In the genomic region with DNA sequence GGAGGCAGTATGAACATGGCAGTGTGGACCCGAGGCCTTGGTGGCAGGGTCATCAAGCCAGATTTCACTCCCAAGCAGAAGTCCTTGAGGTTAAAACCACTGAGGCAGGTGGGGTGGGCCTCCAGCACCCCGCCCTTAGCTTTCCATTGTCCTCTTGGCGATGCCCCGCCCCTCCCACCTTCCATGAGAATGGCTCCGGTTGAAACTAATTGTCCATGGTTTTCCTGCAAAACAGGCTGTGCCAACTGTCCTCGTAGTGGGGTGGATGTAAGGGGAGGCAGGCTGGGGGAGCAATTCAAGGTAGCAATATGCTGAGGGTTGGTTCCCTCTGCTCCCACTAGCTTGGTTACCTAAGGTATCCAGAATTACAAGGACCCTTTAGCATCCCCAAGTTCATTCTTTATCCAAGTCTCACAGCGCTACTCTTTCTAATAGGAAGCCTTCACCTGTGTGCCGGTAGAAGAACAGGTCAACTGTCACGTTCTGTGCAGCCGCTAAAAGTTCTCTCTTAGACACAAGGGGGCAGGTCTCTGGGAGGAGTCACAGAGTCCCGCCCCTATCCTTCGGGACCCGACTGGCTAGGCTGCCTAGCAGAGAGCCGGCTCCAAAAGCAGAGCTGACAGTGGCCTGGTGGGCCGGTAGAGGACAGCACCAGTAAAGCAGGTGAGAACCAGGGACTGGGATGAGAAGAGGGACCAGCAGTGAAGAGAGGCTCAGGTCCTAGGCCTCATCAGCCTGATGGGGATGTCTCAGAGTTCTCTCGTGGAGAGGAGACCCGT, we compare ENCODE assay signal across 9 mouse cellular contexts. TPM values are rescaled to one million over a fixed set of nuclear protein-coding genes. Genes with fewer than 3 reads are reported as not detected.
A peak's percentile ranks its signal among the peaks of the same experiment; 100 is the strongest.
DNase-seq lines count a peak whose midpoint lies in the region; ATAC-seq lines count a peak whose summit lies in the region.
"Had no signal": no experiment of that assay in that cellular context is flagged by ENCODE, and none has a peak within 500 bp of the region (broad histone marks: within the 10 kb centered on the region; RNA-seq: fewer than 3 reads in every experiment).

No protein-coding gene starts in this region.

- H3K27ac ChIP-seq in heart, embryonic 11.5 days (ENCODE audit: low read depth, low read length): no peak overlapping the region
- H3K27ac ChIP-seq in embryonic facial prominence, embryonic 14.5 days (replicated peaks; ENCODE audit: low read depth, low read length): no peak overlapping the region

- DNase-seq in heart, postnatal 14 days: no peak
- peak; percentile 61 for DNase-seq in embryonic facial prominence, embryonic 14.5 days (ENCODE audit: low spot score)
- DNase-seq in kidney, adult 9 months: peak; percentile 41
- DNase-seq in lung, postnatal 10 days: peak; percentile 49
- DNase-seq in testis, postnatal 14 days (ENCODE audit: low spot score): peak; percentile 29
- no peak for DNase-seq in urinary bladder, postnatal 36 days (ENCODE audit: low spot score in 2 of 2)
- DNase-seq in ovary, postnatal 10 days (ENCODE audit: low spot score): no peak

- ATAC-seq in heart, embryonic 11.5 days (replicated peaks; ENCODE audit: insufficient number of reproducible peaks, low FRiP score, low TSS enrichment): 0 out of 2 replicates have a peak, but pooled peaks have one; percentile 56
- peak; percentile 93 for ATAC-seq in embryonic facial prominence, embryonic 14.5 days (ENCODE audit: low read depth)
- ATAC-seq: Patski had no signal

- H3K27me3 ChIP-seq in heart, embryonic 11.5 days (ENCODE audit: control insufficient read depth, insufficient read depth, low read length): peaks cover 27% of the 10 kb centered on the region
- peaks cover 4% of the 10 kb centered on the region; the same call in 1 of the 2 replicates for H3K27me3 ChIP-seq in embryonic facial prominence, embryonic 14.5 days (replicated peaks; ENCODE audit: control insufficient read depth, insufficient read depth, low read length)
- H3K27me3 ChIP-seq: Patski had no signal

- no peaks in the 10 kb centered on the region for H3K36me3 ChIP-seq in heart, embryonic 11.5 days (ENCODE audit: control insufficient read depth, insufficient read depth, low read length)
- no peaks in the 10 kb centered on the region for H3K36me3 ChIP-seq in embryonic facial prominence, embryonic 14.5 days (ENCODE audit: control insufficient read depth, insufficient read depth, low read length)

- H3K9ac ChIP-seq in heart, embryonic 11.5 days (ENCODE audit: low read depth, low read length): no peak overlapping the region
- H3K9ac ChIP-seq in embryonic facial prominence, embryonic 14.5 days (ENCODE audit: low read depth, low read length): no peak overlapping the region

- H3K4me2 ChIP-seq in heart, embryonic 11.5 days: peak overlapping the region; percentile 55
- H3K4me2 ChIP-seq in embryonic facial prominence, embryonic 14.5 days (ENCODE audit: low read depth, low read length): peak overlapping the region; percentile 36

- no peaks in the 10 kb centered on the region for H3K9me3 ChIP-seq in heart, embryonic 11.5 days (replicated peaks; ENCODE audit: control insufficient read depth, low read length)
- H3K9me3 ChIP-seq in embryonic facial prominence, embryonic 14.5 days (ENCODE audit: control insufficient read depth, low read length): no peaks in the 10 kb centered on the region

- WGBS in heart, embryonic 11.5 days (ENCODE audit: insufficient replicate concordance): 17% methylated on average over 17 of the region's 17 CpGs
- 10% methylated on average over 17 of the region's 17 CpGs for WGBS in embryonic facial prominence, embryonic 14.5 days

- H3K4me1 ChIP-seq in heart, embryonic 11.5 days (ENCODE audit: control insufficient read depth, insufficient read depth, low read length): no peaks in the 10 kb centered on the region
- H3K4me1 ChIP-seq in embryonic facial prominence, embryonic 14.5 days (ENCODE audit: control insufficient read depth, insufficient read depth, low read length): no peaks in the 10 kb centered on the region

- intact Hi-C loops in heart, postnatal 14 days (cut with DNase I): no loop called here

- no peak overlapping the region for H3K4me3 ChIP-seq in heart, embryonic 11.5 days (ENCODE audit: low read depth, low read length)
- H3K4me3 ChIP-seq in embryonic facial prominence, embryonic 14.5 days (ENCODE audit: low read depth, low read length): 0 out of 2 replicates have a peak overlapping the region, but pooled peaks have one; percentile 4

RNA-seq across cellular contexts. Expression of gene Psmb7, which starts 25.1 kb away (rescaled TPM):
- 254 and 263 TPM in 2 replicates for polyA plus RNA-seq in heart, embryonic 11.5 days (2014; fragmentation: Nextera tagmentation; extraction: Ambion mirVana)
- 100 to 1,000 TPM; 242 to 254 TPM for total RNA-seq in heart, postnatal 14 days (2021)
- polyA plus RNA-seq in embryonic facial prominence, embryonic 14.5 days (2014; fragmentation: Nextera tagmentation; extraction: Ambion mirVana): 243 and 251 TPM in 2 replicates

RNA-seq across cellular contexts. Expression of gene Nr5a1, which starts 45.4 kb away (rescaled TPM):
- polyA plus RNA-seq in heart, embryonic 11.5 days (2014; fragmentation: Nextera tagmentation; extraction: Ambion mirVana): not detected in 2 replicates
- under 1 TPM in 1 of 2 experiments, not detected in 1; 0.07 TPM for total RNA-seq in heart, postnatal 14 days (2021)
- polyA plus RNA-seq in embryonic facial prominence, embryonic 14.5 days (2014; fragmentation: Nextera tagmentation; extraction: Ambion mirVana): 0.21 TPM in 1 of 2 replicates, not detected in the other
- polyA plus RNA-seq: Patski had no signal

Comparison
In these comparisons a context has a peak if more than half of its experiments do, and no peak if none do; other contexts are left out.
1. DNase-seq: peak in embryonic facial prominence, embryonic 14.5 days (single experiment), kidney, adult 9 months (single experiment), lung, postnatal 10 days (single experiment) and testis, postnatal 14 days (single experiment); none in heart, postnatal 14 days (0 of 2), urinary bladder, postnatal 36 days (0 of 2) and ovary, postnatal 10 days (single experiment).